Mouse (Mus musculus) C2C12 (cell line): Measurements from ENCODE around the gene Dgcr8.

ENCODE experiments used
- CEBPB ChIP-seq: IDR thresholded peaks from one replicate; pipeline ENCODE4 v1.6.1; 2011; ENCODE audit warnings: low read depth, mild to moderate bottlenecking, control low read depth, moderate library complexity
- CTCF ChIP-seq: IDR thresholded peaks from one replicate; pipeline ENCODE4 v1.5.1; 2011; ENCODE audit not compliant: control insufficient read depth, insufficient read depth, insufficient read length
- MAX ChIP-seq: IDR thresholded peaks from one replicate; pipeline ENCODE4 v1.6.1; 2011; ENCODE audit warnings: mild to moderate bottlenecking, control low read depth

- no peak for TF ChIP-seq CEBPB
- TF ChIP-seq CTCF = no peak
- no peak for TF ChIP-seq MAX
Measured at GRCm38 (mm10) chr16:18252736-18253135, 36.3 kb downstream of the Dgcr8 start.
